Mouse (Mus musculus) G1E (cell line): ENCODE results near the gene Ddi2.

Experiments
- CTCF ChIP-seq: IDR thresholded peaks from 2 replicates; pipeline ENCODE4 v1.5.1; 2012; ENCODE audit warnings: low read depth, low read length, inconsistent platforms, mixed read lengths
- GATA1 ChIP-seq: IDR thresholded peaks from 2 replicates; pipeline ENCODE4 v1.6.1; 2012; ENCODE audit warnings: borderline replicate concordance, low read length, inconsistent platforms, mixed read lengths

DNA sequence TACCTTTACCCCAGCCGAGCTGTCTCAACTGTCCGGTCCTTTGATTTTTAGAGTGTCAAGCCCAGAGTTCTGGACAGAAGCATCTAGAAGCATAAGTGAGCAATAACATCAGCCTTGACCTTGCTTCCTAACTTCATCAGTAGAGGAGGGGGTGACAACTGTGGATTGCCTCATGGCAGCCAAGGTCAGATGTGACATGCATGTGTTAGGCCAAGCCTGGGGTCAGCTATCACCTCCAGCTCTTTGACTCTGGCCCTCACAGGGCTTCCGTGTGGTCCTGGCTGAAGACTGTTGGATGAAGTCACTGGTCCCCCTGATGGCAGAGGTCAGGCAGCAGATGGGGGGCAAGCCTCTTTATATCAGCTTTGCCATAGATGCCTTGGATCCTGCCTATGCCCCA, 33.9 kb upstream of the Ddi2 start:
- TF ChIP-seq CTCF, result no peak
- TF ChIP-seq GATA1, result no peak
